Mouse (Mus musculus) bone marrow, adult 2 months (tissue): ENCODE results near the gene Cavin3.

ENCODE experiments used
- CTCF ChIP-seq: fragments of 200-500 bp; IDR thresholded peaks from 2 replicates; pipeline ENCODE4 v1.5.1; 2011; ENCODE audit warnings: low read length, control low read depth; ENCODE audit not compliant: control insufficient read depth, insufficient read depth
- POLR2A ChIP-seq: fragments of 200-500 bp; IDR thresholded peaks from 2 replicates; pipeline ENCODE4 v1.6.1; 2011; ENCODE audit warnings: low read depth, mild to moderate bottlenecking, control low read depth, low read length, borderline replicate concordance; ENCODE audit not compliant: control insufficient read depth

DNA sequence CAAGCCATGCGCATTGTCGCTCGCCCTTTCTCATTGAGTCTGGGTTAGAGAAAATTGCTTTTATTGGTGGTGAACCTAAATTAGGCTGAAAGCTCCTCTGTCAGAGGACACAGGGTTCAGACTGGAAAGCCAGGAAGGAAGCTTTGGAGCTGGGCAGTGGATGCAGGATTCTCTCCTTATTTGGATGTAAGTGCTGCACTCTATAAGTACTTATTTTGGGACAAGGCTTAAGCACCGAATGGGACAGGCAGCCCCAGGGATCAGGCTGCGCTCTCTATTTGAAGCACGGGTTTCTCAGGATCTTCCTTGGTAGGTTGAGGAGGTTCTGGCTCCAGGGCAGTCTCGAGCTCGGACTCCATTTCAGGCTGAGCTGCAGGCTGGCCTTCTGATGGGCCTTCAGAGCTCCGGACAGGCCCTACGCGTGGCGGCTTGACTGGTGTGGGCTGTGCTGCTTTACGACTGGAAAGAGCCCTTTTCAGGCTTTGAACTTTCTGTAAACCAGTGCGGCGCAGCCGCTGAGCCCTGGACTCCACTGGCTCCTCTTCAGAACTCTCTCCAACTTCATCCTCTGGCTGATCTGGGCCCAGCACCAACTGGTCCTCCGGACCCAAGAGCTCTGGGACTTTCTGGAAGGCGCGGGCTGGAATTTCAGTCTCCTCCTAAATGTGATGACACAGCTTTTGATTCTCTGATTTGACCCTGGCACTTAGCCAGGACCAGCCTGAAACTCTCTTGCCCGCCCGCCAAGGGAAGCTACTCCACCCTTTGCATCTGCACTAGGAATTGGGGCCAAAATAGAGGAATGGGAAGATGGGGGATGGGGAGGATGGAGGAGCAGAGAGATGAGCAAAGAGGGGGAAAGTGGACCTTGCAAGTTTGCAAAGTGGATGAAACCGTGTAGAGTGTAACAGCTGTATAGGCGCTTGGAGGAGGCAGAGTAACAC, 1.3 kb downstream of the Cavin3 start:
- TF ChIP-seq CTCF (no peak), POLR2A (no peak)
